Mouse (Mus musculus) frontal cortex, postnatal 25 days (tissue): Measurements from ENCODE around the gene Omd.
"Not testable (repeated sequence)": the region's sequence is repeated elsewhere in the genome, so short reads cannot be mapped to it uniquely, and the experiment has no call there.

Source experiments
- DNase-seq, 2 experiments: peaks; one replicate each; pipeline ENCODE4 v3.0.0; 2022; ENCODE audit warnings: low spot score in 2 of 2

The Omd gene

DNA sequence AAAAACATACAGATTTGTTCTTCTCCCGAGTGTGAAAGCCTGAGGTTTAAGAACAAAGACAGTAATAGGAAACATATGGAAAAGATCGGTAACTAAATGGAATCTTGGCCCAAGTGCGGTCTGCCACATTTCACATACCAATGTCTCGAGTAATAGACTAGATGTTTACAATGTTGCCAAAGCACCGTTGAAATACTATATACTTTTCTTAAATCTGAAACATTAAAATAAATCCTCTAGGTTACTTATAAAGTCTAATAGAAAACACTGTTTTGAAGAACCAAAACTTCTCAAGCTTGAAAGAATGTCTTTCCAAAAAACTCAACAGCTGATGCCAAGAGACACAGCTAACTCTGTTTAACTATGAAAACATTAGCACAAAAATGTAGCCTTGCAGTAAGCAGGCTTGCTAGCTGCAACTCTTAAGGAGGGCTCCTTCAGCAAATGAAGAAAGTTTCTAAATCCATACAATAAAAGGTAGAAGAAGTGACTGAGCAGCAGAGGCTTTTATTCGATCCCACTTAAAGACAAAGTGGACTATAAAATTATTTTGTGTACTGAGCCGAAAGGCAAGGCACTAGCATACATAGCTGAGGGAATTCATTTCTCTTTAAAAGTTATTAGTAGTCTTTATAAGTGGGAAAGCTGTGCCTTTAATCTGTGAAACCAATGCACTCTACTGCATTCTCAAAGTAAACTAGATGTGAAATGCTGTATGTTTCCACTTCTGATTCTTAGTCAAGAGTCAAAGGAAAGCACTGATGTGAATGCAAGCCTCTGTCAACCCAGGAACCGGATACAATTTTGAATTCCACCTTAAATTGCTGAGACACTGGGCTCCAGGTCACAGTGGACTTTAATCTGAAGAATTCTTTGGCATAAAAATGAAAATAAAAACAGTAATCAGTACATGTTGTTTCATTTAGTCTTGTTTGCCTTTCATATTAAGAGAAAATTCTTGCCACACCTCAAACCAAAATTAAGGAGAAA is at the start of gene Omd:
Gene Omd, plus strand, starts transcription at position 922 of the 990 bp plus-strand sequence.
- DNase-seq, result no peak

DNA sequence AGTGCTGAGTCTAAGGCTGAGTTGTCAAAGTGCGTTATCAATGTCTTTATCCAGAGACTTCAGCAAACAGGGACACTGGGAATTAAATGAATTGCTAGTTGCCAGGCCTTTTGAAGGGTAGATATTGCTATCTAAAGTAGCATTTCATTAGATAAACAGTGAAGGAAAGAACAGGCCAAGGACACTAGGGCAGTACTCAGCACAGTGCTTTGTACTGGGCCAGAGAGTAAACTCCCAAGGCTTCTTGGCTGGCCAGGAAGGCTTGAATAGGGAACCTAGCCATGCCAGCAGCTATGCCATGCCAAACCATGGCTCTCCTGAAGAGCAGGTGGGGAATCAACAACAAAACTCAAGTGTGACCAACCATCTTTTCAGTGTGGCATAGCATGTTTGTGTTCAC is 45.3 kb upstream of the Omd start:
- no peak for DNase-seq

DNA sequence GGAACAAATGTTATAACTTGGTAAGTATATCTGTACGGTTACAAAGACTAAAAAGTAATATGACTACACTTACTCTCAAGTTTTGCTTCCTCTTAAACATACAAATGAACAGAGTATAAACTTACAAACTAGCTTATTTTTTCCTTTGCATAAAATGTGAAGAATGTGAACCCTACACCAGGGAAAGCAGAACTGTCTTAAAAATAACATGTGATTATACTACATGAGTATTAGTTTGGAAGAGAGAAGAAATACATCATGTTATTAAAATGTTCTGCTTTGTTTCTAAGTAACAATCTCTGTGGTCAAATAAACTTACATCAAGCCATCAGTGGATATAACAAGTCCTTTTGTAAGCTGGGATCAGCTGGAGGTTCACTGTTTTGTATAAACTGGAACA is 43.6 kb upstream of the Omd start:
- DNase-seq, result no peak

DNA sequence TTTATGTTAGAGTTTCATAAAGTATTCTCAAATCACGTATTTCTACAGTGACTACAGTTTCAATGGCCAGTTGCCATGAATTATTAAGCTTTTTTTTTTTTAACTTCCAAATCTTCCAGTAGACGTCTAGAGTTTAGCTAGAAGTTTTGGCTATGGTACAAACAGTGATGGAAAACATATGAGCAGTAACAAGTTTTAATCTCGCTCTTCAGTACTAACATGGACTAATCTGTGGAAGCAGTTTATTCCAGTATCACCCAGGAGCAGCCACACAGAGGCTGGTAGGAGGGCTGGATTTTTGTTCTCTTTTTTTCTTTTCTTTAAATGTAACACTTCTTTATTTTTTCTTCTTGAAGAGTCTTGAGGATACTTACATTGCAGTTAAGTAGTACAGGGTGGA is 38.0 kb upstream of the Omd start, which contains the start of gene Aspn:
Gene Aspn, plus strand, starts transcription at position 165 of the 400 bp plus-strand sequence.
- no peak for DNase-seq

DNA sequence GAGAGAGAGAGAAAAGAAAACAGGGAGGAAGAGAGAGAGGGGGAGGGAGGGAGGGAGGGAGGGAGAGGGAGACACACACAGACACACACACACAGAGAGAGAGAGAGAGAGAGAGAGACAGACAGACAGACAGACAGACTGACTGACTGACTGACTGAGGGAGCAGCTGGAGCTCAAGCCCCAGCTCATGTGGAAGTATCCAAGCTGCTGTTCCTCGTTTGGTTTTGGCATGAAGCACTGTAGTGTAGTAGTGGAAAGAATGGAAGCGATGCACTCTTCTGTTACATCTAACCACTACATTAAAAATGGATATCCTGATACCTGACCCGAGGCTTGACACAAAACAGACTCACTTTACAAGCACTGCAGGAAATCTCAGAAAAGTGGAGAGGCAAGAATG is 36.6 kb upstream of the Omd start:
- no peak for DNase-seq

DNA sequence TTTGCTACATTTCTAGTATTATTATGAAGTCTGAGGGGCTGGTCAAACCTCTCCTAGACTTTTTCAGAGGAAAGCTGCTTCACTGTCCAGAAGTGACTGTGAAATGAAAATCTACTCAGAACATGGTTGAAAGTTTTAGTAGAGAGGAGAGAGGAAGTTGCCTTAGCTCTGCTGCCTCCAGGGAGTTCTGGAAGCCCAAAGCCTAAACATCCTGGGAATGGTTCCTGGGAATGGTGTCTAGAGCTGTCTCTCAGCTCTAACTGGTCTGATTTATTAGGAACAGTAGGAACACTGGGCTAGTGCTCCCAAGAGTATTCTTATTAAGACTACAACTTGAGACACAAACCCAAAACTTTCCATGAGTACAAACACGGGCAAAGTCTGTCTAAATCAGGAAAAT is 35.7 kb upstream of the Omd start:
- no peak for DNase-seq

DNA sequence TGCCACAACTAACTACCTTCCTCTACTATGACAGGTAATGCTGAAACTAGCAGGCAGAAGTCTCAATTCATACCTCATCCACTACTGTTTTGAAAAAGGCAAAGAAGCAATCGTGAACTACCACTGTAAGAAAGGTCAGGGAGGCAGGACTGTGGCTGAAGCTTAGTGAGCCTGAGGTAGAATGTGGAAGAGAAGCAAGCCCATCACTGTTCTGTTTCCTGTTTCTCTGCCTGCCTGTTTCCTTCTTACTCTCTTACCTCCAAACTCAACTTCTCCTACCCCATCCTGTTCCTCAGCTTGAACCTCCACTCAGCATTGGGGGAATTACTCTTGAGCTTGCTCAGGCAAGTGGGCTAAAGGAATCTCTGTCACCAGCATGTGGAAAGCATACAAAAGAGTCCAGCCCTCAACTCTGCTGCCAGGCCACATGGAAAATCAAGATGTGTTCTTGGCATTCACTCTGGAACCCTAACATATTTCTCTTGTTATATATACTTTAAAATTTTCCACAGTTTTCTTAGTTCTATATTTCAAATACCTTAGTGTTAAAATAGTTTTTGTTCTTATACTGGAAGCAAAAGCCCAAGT is 34.6 kb upstream of the Omd start:
- no peak for DNase-seq

DNA sequence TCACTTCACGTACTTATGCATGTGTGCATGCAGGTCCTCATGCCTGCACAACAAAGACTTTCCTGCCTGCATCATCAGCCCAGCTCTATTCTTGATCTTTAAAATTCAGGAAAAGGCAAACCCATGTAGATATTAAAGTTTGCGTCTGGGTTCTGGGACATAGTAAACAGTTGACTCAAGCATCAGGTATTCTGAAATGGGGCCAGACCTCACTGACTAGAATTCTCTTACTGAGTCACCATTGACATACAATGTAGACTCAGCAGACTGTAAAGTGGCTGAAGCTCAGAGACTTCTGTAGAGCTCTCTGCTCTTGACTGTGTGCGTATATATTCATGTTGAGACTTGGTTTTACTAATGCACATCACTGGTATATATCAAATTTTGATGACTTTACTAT is 32.6 kb upstream of the Omd start:
- DNase-seq, result no peak

DNA sequence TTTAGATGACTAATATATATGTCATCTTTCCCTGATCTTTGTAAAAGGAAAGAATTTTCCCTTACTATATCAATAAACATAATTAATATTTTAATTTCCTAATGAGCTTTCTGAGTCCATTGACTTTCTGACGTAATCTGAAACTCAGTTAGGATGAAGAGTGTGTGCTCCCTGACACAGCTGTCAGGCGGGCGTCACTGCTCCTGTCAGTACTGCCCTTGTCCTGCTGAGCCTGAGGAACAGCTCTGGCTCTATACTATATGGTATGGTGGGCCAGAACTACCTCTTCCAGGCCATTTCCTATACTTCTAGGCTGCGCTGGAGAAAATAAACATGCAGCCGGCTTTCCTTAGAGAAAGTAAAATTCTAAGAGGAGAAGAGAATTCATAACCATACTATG is 27.7 kb upstream of the Omd start:
- no peak for DNase-seq

DNA sequence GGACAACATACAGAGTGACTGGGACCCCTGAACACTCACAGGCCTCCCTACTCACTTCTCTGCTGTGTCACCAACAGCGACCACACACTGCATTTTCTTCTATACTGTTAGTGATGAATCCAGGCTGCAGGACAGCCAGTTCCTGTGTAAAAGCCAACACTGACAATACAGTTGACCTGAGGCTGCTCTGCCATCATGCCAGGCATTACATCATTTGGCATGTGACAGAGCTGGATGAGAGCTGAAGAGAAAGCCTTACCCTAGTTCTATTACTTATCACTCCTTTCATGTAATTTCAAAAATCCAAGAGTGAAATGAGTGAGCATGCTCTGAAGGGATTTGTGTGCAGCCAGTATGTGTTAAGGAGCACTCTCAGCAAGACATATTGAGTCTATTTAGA is 26.1 kb upstream of the Omd start:
- no peak for DNase-seq

DNA sequence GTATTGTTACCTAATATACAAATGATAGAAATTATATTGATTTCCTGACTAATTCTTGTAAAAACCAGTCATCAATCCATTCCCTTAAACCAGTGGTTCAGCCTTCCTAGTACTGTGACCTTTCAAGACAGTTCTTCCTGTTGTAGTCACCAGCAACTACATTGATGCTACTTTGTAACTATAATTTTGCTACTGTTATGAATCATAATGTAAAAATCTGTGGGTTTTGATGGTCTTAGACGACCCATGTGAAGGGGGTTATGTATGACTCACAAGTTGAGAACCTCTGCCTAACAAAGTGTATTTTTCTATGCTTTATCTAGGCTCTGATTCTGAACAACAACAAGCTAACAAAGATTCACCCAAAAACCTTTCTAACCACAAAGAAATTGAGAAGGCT is 25.3 kb upstream of the Omd start:
- DNase-seq, result no peak

DNA sequence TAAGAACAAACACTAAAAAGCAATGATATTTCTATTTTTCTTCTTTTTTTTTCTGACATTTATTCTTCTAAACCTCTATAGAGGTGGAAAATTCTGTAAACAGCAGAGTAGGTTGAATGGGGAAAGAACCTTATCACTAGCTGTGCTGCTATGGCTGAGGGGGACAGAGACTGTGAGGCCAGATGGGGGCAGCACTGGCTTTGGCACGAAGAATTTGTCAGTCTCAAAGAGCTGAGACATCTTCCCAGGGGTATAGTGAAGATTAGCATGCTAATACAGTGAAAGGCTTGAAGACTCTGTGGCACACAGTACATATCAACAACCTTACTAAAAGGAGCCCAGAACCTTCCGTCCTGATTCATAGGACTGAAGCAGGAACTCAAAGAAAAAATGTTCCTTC is 23.1 kb upstream of the Omd start:
- no peak for DNase-seq

DNA sequence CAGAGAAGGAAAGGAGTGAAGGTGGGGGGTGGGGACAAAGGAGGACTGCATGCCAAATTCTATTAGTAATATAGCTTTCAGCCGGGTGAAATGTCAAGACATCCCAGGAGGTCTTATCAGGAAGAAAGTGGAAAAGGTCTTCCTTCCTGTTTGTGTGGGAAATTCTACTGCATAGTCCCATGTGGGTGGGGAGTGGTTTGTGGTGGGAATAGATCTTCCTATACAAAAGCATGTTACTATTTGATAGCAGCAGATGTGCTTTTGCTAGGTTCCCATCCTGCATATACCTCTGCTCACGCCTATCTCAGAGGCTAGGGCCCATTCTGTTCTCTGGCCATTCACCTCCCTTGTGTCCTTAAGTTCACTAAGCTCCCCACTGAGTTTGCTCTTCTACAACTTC is 21.4 kb upstream of the Omd start:
- no peak for DNase-seq

DNA sequence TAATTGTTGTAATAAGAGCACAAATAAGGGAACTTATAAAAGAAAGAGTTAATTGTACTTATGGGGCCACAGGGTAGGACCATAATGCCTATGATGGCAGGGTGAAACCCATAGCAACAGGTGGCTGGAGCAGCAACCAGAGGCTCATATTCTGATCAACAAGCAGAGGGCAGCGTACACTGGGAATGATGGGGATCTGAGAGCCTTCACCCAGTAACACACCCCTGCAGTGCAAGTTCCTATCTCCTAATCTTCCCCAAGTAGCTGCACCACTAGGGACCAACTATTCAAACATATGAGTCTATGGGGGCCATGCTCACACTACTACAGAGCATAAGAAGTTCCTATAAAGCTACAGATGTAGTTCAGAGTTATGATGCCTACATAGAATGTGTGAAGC is 17.9 kb upstream of the Omd start:
- DNase-seq, result no peak

DNA sequence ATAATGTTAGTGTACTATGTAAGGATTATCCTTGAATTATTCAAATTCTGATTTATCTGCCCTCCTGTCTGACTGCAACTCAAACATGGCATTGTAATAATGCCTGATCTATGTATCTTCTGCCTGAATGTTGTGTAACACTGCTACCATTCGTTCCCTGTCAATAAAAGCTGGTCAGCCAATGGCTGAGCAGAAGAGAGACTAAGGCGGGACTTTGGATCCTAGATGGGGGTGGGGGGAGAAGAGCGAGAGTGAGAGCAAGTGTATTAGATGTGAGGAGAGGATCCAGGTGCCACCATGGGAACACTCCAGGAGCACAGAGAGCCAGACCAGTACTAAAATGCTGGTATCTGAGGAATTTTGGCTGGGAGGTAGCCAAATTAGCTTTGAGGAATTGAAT is 11.9 kb upstream of the Omd start:
- no peak for DNase-seq

DNA sequence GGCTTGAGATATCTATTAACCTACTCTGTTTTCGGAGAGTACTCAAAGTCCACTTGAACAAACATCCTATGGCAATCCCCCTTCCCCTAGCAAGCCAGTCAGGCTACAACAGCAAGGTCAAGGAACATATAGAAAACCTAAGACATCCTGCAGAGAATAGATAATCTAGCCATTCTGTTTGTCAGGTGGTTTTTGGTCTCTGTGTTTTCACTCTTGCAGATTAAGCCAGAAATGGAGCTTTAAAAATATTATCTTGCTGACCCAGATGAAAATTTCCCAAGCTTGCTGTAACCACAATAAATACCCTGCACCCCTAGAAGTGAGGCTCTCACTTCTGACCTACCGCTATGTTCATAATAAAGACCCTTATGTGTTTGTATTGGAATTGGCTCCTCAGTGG is 10.8 kb upstream of the Omd start:
- no peak for DNase-seq

DNA sequence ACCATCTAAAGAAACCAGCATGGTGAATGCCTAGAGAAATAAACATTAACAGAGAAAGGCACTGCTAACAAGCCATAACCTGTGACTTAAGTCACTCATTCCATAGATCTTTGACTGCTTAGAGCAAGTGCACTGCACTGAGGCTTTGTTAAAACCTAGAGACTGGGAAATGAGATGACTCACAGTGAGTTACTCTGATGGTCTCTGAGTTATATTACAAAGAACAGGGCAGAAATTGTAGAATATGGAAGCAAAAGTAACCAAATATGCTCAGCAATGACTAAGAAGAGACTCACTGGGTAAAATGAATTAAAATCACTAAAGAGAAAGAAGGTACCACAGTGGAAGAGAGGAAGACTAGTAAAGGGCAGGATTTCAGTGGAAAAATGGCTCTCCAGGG is 1.6 kb downstream of the Omd start:
- DNase-seq, result no peak

DNA sequence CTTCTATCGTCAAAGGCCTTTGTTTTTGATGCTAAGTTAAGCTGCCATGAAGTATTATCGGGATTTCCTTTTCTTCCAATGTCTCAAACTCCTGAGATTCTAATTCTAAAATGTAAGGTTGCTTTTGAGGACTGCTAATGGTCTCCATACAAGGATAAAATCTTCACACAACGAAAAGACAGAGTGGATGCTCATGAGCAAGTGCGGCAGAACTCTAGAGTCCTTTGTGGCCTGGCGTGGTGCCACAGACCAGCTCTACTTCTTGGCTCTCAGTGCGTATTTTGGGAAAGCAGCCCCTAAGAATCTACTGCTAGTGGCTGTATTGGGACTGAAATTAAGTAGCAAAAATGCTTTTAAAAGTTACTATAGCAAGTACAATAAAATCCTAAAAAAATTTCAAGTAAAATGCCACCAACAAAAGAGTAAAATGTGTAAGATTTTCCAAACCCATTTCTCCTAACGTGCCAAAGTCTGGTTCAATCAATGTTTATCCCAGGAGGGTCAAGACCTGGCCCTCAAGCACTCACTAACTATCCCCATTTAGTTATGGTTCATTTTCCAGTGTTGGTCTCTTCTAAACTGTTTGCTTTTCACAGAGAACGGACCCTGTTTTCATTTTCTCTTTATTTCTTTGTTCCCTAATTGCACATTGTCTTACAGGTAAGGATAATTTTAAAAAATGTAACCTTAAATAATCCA is 2.2 kb downstream of the Omd start:
- DNase-seq, result no peak

DNA sequence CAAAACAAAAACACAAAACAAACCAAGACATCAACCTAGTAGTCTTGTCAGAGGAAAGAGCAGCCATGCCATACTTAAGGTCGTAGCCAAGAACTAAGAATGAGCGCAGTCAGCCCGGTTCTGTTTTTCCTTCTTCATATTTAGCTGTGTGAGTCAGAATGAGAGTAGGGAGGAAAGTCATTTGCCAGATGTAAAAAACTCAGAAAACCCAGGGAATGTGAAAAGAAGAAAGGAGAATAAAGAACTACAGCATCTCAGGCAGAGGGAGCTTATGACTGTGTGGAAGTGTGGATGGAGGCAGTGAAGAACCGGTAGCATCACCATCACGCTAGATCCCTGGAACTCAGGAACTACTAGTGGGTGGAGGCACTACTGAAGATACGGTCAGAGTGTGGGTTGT is 3.8 kb downstream of the Omd start:
- no peak for DNase-seq

DNA sequence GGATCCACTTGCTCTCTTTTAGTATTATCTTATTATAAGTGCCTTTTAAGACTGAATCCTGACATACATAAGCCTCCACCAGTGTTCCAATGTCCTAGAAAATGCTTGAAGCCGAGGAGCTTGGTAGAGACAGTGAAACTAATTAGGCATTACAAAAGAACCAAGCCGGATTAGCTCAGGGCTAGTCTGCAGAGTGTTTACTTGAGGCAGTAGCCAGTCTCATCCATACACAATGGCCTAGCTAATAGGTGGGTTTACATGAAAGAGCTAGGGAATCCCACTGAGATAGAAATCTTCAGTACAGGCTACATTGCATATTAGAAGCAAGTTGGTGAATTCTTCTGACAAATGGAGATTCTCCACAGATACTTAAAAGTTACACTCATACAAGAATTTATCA is 20.3 kb downstream of the Omd start:
- not testable (repeated sequence) for DNase-seq

DNA sequence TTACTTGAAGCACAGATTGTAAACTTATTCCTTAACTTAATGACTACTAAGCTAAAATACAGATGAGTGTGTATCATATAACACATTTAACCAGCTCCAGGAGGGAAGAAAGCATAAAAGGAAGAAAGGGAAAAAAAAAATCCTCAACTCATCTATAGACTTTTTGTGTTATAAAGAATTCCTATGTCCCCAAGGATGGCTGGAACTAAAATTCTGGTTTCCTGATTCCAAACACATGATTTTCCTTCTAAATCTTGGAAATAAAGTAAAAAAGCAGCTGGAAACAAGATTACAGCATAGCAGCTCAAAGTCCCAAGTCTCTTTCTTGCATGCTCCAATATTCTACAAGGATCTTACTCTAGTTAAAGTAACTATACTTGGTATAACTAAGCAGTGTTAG is 21.3 kb downstream of the Omd start:
- no peak for DNase-seq

DNA sequence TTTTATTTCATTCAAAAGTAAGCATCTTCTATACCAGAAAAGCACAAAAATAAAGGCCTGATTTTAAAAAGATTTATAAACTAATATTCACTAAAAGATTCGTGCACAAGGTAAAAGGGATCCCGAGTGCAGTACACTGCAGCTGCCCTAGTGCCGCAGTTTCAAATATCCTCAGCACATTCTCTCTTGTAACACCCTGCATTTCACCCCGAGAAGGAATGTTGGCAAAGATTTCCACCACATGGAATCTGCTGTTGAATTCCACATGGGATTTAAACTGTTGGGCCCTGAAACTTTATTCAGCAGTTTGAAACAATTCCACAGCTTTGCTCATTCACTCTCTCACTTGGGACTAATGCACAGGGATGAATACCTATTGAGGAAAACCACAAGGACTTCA is 25.5 kb downstream of the Omd start, which contains the start of gene Ogn:
Gene Ogn, plus strand, starts transcription at position 333 of the 400 bp plus-strand sequence.
- no peak for DNase-seq
